8 mouse cellular contexts compared by ENCODE assay signal in the genomic region with DNA sequence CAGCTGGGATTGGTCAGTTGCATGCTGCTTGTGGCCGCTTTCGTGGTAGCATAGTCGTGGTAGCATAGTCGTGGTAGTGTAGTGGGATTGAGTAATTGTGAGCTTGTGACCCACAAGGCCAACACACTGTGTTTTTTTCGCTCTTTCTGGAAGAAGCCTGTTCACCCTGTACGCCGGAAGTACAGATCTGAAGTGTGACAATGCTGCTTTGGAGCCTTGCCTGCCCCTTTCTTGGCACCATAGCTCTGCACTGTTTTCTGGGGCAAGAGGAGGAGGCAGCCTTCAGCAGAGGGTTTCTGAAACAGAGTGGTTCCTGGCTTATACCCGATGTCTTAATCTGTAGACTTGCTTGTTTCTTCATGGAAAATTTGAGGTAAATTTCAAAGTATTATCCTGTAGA. TPM values are rescaled to one million over a fixed set of nuclear protein-coding genes. Genes with fewer than 3 reads are reported as not detected.
DNase-seq lines count a peak whose midpoint lies in the region; ATAC-seq lines count a peak whose summit lies in the region.

No protein-coding gene starts in this region.

- H3K4me2 ChIP-seq in heart, embryonic 16.5 days (ENCODE audit: low read depth, low read length) = no peak overlapping the region
- H3K4me2 ChIP-seq in forebrain, embryonic 14.5 days (ENCODE audit: low read length) = no peak overlapping the region

- no peaks in the 10 kb centered on the region for H3K9me3 ChIP-seq in heart, embryonic 16.5 days (replicated peaks; ENCODE audit: control insufficient read depth, low read length)
- H3K9me3 ChIP-seq in forebrain, embryonic 14.5 days (replicated peaks; ENCODE audit: control insufficient read depth, low read length) = no peaks in the 10 kb centered on the region

- H3K27ac ChIP-seq in heart, embryonic 16.5 days (ENCODE audit: low read length) = peak overlapping the region; percentile 24; the same call in 1 of the 2 replicates
- H3K27ac ChIP-seq in macrophage = peak overlapping the region; percentile 87
- H3K27ac ChIP-seq in forebrain, embryonic 14.5 days (ENCODE audit: low read depth, low read length) = no peak overlapping the region

- no peak overlapping the region for H3K4me3 ChIP-seq in heart, embryonic 16.5 days (ENCODE audit: low read length)
- no peak overlapping the region for H3K4me3 ChIP-seq in macrophage (ENCODE audit: inconsistent target)
- H3K4me3 ChIP-seq in forebrain, embryonic 14.5 days (ENCODE audit: low read depth, low read length) = no peak overlapping the region

- no peaks in the 10 kb centered on the region for H3K36me3 ChIP-seq in heart, embryonic 16.5 days (ENCODE audit: control insufficient read depth, insufficient read depth)
- H3K36me3 ChIP-seq in macrophage (ENCODE audit: inconsistent target) = no peaks in the 10 kb centered on the region
- H3K36me3 ChIP-seq in forebrain, embryonic 14.5 days (ENCODE audit: control insufficient read depth, insufficient read depth, low read length) = no peaks in the 10 kb centered on the region

- no peaks in the 10 kb centered on the region for H3K27me3 ChIP-seq in heart, embryonic 16.5 days (ENCODE audit: control insufficient read depth, insufficient read depth, low read length)
- no peaks in the 10 kb centered on the region for H3K27me3 ChIP-seq in forebrain, embryonic 14.5 days (replicated peaks; ENCODE audit: control insufficient read depth, insufficient read depth, low read length)

- H3K4me1 ChIP-seq in heart, embryonic 16.5 days (ENCODE audit: control insufficient read depth, insufficient read depth, low read length) = peaks cover 60% of the 10 kb centered on the region
- H3K4me1 ChIP-seq in forebrain, embryonic 14.5 days (ENCODE audit: control insufficient read depth, insufficient read depth, low read length) = no peaks in the 10 kb centered on the region; the same call in 1 of the 2 replicates

- peaks cover 96% of the 10 kb centered on the region for H3K79me2 ChIP-seq in macrophage (ENCODE audit: inconsistent target)

- ATAC-seq in heart, embryonic 16.5 days (replicated peaks; ENCODE audit: extremely low read depth, insufficient read depth, low FRiP score) = no peak
- no peak for ATAC-seq in forebrain, embryonic 14.5 days

- DNase-seq in heart, adult 8-10 months (ENCODE audit: low spot score) = no peak
- peak; percentile 58 for DNase-seq in Muller cell, postnatal 12 days (ENCODE audit: inconsistent ontology term)
- DNase-seq in cerebellum, adult 9-11 months = peak; percentile 84
- DNase-seq in forebrain, embryonic 14.5 days (ENCODE audit: low spot score) = no peak
- DNase-seq in layer of hippocampus, postnatal 36 days = no peak
- DNase-seq in retina, embryonic 14.5 days (ENCODE audit: low spot score) = no peak

- WGBS in heart, embryonic 16.5 days = 76% methylated on average over 8 of the region's 8 CpGs
- WGBS in macrophage (ENCODE audit: missing documents) = 48% methylated on average over 8 of the region's 8 CpGs
- 88% methylated on average over 8 of the region's 8 CpGs for WGBS in forebrain, embryonic 14.5 days

- no peak overlapping the region for H3K9ac ChIP-seq in heart, embryonic 16.5 days (ENCODE audit: low read length)
- H3K9ac ChIP-seq in forebrain, embryonic 14.5 days (ENCODE audit: low read length) = no peak overlapping the region

RNA-seq across cellular contexts. Expression of a gene that starts 23.3 kb away (rescaled TPM):
- 27.6 and 31.2 TPM in 2 replicates for polyA plus RNA-seq in heart, embryonic 16.5 days (2015; fragmentation: Nextera tagmentation; extraction: Ambion mirVana)
- 10 to 100 TPM; 10.9 to 15.9 (median 13.0) TPM for total RNA-seq in heart, adult 8-10 months (2022)
- total RNA-seq in macrophage (2018; cell fraction: chromatin; rRNA removed) = 100 to 1,000 TPM in 1 of 26 experiments, 10 to 100 TPM in 25; 34.9 to 106 (median 71.9) TPM
- total RNA-seq in macrophage (2018; cell fraction: cytosol; rRNA removed) = 10 to 100 TPM; 20.7 to 43.8 (median 32.7) TPM
- total RNA-seq in macrophage (2018; cell fraction: nucleus; rRNA removed) = 100 to 1,000 TPM in 1 of 26 experiments, 10 to 100 TPM in 25; 36.6 to 140 (median 57.7) TPM
- polyA plus RNA-seq in macrophage (2018) = 18.5 to 23.4 TPM (median 20.0 TPM) in 3 replicates
- polyA plus RNA-seq in forebrain, embryonic 14.5 days (2014; fragmentation: Nextera tagmentation; extraction: Ambion mirVana) = 37.4 and 44.5 TPM in 2 replicates
- total RNA-seq in layer of hippocampus, postnatal 36 days (2021) = 10 to 100 TPM; 56.6 to 58.1 TPM

Comparison
In these comparisons a context has a peak if more than half of its experiments do, and no peak if none do; other contexts are left out.
1. DNase-seq: peak in Muller cell, postnatal 12 days (single experiment) and cerebellum, adult 9-11 months (single experiment); none in heart, adult 8-10 months (single experiment), forebrain, embryonic 14.5 days (single experiment), layer of hippocampus, postnatal 36 days (0 of 2) and retina, embryonic 14.5 days (single experiment).